Mouse (Mus musculus) kidney, adult 2 months (tissue): ENCODE measurements around the gene Plxdc2.

Source experiments
- CTCF ChIP-seq: fragments of 200-500 bp; conservative IDR thresholded peaks from 2 replicates; pipeline ENCODE4 v1.5.1; 2011; ENCODE audit warnings: low read depth, mild to moderate bottlenecking, control low read depth, low read length, moderate library complexity, mixed read lengths; ENCODE audit not compliant: insufficient read depth, insufficient read length
- POLR2A ChIP-seq: fragments of 200-500 bp; IDR thresholded peaks from one replicate; pipeline ENCODE4 v1.6.1; 2011; ENCODE audit warnings: low read depth, low read length, control low read depth

GRCm38 (mm10) chr2:16335194-16335781 is 20.8 kb upstream of the Plxdc2 start:
- TF ChIP-seq CTCF (no peak), POLR2A (no peak)
